Mouse (Mus musculus): ENCODE results near the gene Grik2. TPM values are rescaled to one million over a fixed set of nuclear protein-coding genes. Genes with fewer than 3 reads are reported as not detected.

Gene Grik2
- total RNA-seq, 1 experiment, result 0.22 TPM

- no peaks in the 10 kb centered on the region; a peak in 1 of 4 replicates for H3K4me1 ChIP-seq (ENCODE audit: control insufficient read depth in 2 of 2, insufficient read depth in 2 of 2, low read length in 2 of 2, poor library complexity in 1 of 2)
- TF ChIP-seq ZC3H11A (IDR thresholded peaks at IDR 0.05; ENCODE audit: borderline replicate concordance, low read depth, low read length) (no peak), MAFK (IDR thresholded peaks at IDR 0.05; ENCODE audit: insufficient read depth, low read depth, low read length) (no peak), ZNF384 (IDR thresholded peaks at IDR 0.05; ENCODE audit: low read depth, low read length) (no peak)
- no peaks in the 10 kb centered on the region for H3K9me3 ChIP-seq (ENCODE audit: control insufficient read depth, insufficient read depth, low read depth, low read length)
- in situ Hi-C loops (cut with MboI; ENCODE audit: low sequenced_read_pairs in 2 of 2, unreplicated experiment in 2 of 2), result no loop called here
- DNase-seq (ENCODE audit: low read depth, low spot score), result no peak
- H3K27ac ChIP-seq (ENCODE audit: insufficient read depth, low read depth, low read length, poor library complexity, severe bottlenecking), result no peak overlapping the region
- no peaks in the 10 kb centered on the region for H3K36me3 ChIP-seq (ENCODE audit: control insufficient read depth, insufficient read depth, low read length, poor library complexity, severe bottlenecking)
- no peak overlapping the region for H3K9ac ChIP-seq (ENCODE audit: insufficient read depth, low read depth, low read length, poor library complexity, severe bottlenecking)
- no peak overlapping the region for H3K4me3 ChIP-seq (ENCODE audit: insufficient read depth in 1 of 2, low read depth in 1 of 2, low read length in 2 of 2, poor library complexity in 1 of 2, severe bottlenecking in 1 of 2)
These were observed 3.1 kb downstream of the Grik2 start for GRCm38 (mm10) chr10:49785477-49785876.

- Histone ChIP-seq H3K4me1 (ENCODE audit: control insufficient read depth in 2 of 2, insufficient read depth in 2 of 2, low read length in 2 of 2, poor library complexity in 1 of 2) (no peaks in the 10 kb centered on the region; a peak in 2 of 4 replicates), H3K9me3 (ENCODE audit: control insufficient read depth, insufficient read depth, low read depth, low read length) (no peaks in the 10 kb centered on the region), H3K36me3 (ENCODE audit: control insufficient read depth, insufficient read depth, low read length, poor library complexity, severe bottlenecking) (no peaks in the 10 kb centered on the region), H3K9ac (ENCODE audit: insufficient read depth, low read depth, low read length, poor library complexity, severe bottlenecking) (no peak overlapping the region), H3K27ac (ENCODE audit: insufficient read depth, low read depth, low read length, poor library complexity, severe bottlenecking) (no peak overlapping the region), H3K4me3 (ENCODE audit: insufficient read depth in 1 of 2, low read depth in 1 of 2, low read length in 2 of 2, poor library complexity in 1 of 2, severe bottlenecking in 1 of 2) (no peak overlapping the region)
- no peak for DNase-seq (ENCODE audit: low read depth, low spot score)
- TF ChIP-seq CHD2 (IDR thresholded peaks at IDR 0.05; ENCODE audit: low read depth, low read length) (no peak), MAFK (IDR thresholded peaks at IDR 0.05; ENCODE audit: insufficient read depth, low read depth, low read length) (no peak), HCFC1 (IDR thresholded peaks at IDR 0.05; ENCODE audit: borderline replicate concordance, insufficient read depth, low read length) (no peak), ZC3H11A (IDR thresholded peaks at IDR 0.05; ENCODE audit: borderline replicate concordance, low read depth, low read length) (no peak), ZNF384 (IDR thresholded peaks at IDR 0.05; ENCODE audit: low read depth, low read length) (no peak)
- in situ Hi-C loops (cut with MboI; ENCODE audit: low sequenced_read_pairs in 2 of 2, unreplicated experiment in 2 of 2), result no loop called here
These were observed 3.7 kb downstream of the Grik2 start for GRCm38 (mm10) chr10:49784831-49785230.

GRCm38 (mm10) chr10:49782741-49783691, 5.5 kb downstream of the Grik2 start:
- no peak for TF ChIP-seq MAFK (IDR thresholded peaks at IDR 0.05; ENCODE audit: insufficient read depth, low read depth, low read length)
- TF ChIP-seq HCFC1 (IDR thresholded peaks at IDR 0.05; ENCODE audit: borderline replicate concordance, insufficient read depth, low read length), result no peak
- TF ChIP-seq CHD2 (IDR thresholded peaks at IDR 0.05; ENCODE audit: low read depth, low read length), result no peak
- TF ChIP-seq ZNF384 (IDR thresholded peaks at IDR 0.05; ENCODE audit: low read depth, low read length), result no peak
- TF ChIP-seq ZC3H11A (IDR thresholded peaks at IDR 0.05; ENCODE audit: borderline replicate concordance, low read depth, low read length), result no peak
- no peak overlapping the region for H3K27ac ChIP-seq (ENCODE audit: insufficient read depth, low read depth, low read length, poor library complexity, severe bottlenecking)

GRCm38 (mm10) chr10:49782061-49782460, 6.5 kb downstream of the Grik2 start:
- in situ Hi-C loops (cut with MboI; ENCODE audit: low sequenced_read_pairs in 2 of 2, unreplicated experiment in 2 of 2), result no loop called here
- Histone ChIP-seq H3K9me3 (ENCODE audit: control insufficient read depth, insufficient read depth, low read depth, low read length) (no peaks in the 10 kb centered on the region), H3K27ac (ENCODE audit: insufficient read depth, low read depth, low read length, poor library complexity, severe bottlenecking) (no peak overlapping the region), H3K4me1 (ENCODE audit: control insufficient read depth in 2 of 2, insufficient read depth in 2 of 2, low read length in 2 of 2, poor library complexity in 1 of 2) (no peaks in the 10 kb centered on the region; a peak in 1 of 4 replicates), H3K4me3 (ENCODE audit: insufficient read depth in 1 of 2, low read depth in 1 of 2, low read length in 2 of 2, poor library complexity in 1 of 2, severe bottlenecking in 1 of 2) (no peak overlapping the region), H3K36me3 (ENCODE audit: control insufficient read depth, insufficient read depth, low read length, poor library complexity, severe bottlenecking) (no peaks in the 10 kb centered on the region), H3K9ac (ENCODE audit: insufficient read depth, low read depth, low read length, poor library complexity, severe bottlenecking) (no peak overlapping the region)
- TF ChIP-seq ZNF384 (IDR thresholded peaks at IDR 0.05; ENCODE audit: low read depth, low read length) (no peak), CHD2 (IDR thresholded peaks at IDR 0.05; ENCODE audit: low read depth, low read length) (no peak), ZC3H11A (IDR thresholded peaks at IDR 0.05; ENCODE audit: borderline replicate concordance, low read depth, low read length) (no peak), HCFC1 (IDR thresholded peaks at IDR 0.05; ENCODE audit: borderline replicate concordance, insufficient read depth, low read length) (no peak), MAFK (IDR thresholded peaks at IDR 0.05; ENCODE audit: insufficient read depth, low read depth, low read length) (no peak)
- no peak for DNase-seq (ENCODE audit: low read depth, low spot score)

More at GRCm38 (mm10) chr10:49782741-49783691, 5.5 kb downstream of the Grik2 start:
- H3K9ac ChIP-seq (ENCODE audit: insufficient read depth, low read depth, low read length, poor library complexity, severe bottlenecking), result no peak overlapping the region
- DNase-seq (ENCODE audit: low read depth, low spot score), result no peak
- H3K9me3 ChIP-seq (ENCODE audit: control insufficient read depth, insufficient read depth, low read depth, low read length), result no peaks in the 10 kb centered on the region
- no peaks in the 10 kb centered on the region; a peak in 2 of 4 replicates for H3K4me1 ChIP-seq (ENCODE audit: control insufficient read depth in 2 of 2, insufficient read depth in 2 of 2, low read length in 2 of 2, poor library complexity in 1 of 2)
- H3K36me3 ChIP-seq (ENCODE audit: control insufficient read depth, insufficient read depth, low read length, poor library complexity, severe bottlenecking), result no peaks in the 10 kb centered on the region
- peak overlapping the region; percentile 40 to 53 for H3K4me3 ChIP-seq (ENCODE audit: insufficient read depth in 1 of 2, low read depth in 1 of 2, low read length in 2 of 2, poor library complexity in 1 of 2, severe bottlenecking in 1 of 2)
- in situ Hi-C loops (cut with MboI; ENCODE audit: low sequenced_read_pairs in 2 of 2, unreplicated experiment in 2 of 2), result no loop called here
